Mouse (Mus musculus) heart, adult 2 months (tissue): ENCODE data around the gene Islr.

ENCODE experiments used
- CTCF ChIP-seq: fragments of 200-600 bp; IDR thresholded peaks from 2 replicates; pipeline ENCODE4 v1.8.1; 2022; ENCODE audit warnings: antibody characterized with exemption, mild to moderate bottlenecking, moderate library complexity
- POLR2A ChIP-seq: fragments of 200-500 bp; IDR thresholded peaks from 2 replicates; pipeline ENCODE4 v1.6.1; 2011; ENCODE audit warnings: mild to moderate bottlenecking, low read depth, low read length, control low read depth; ENCODE audit not compliant: insufficient read depth

- TF ChIP-seq POLR2A (no peak), CTCF (no peak)
These were observed 93.3 kb downstream of the Islr start for GRCm38 (mm10) chr9:58110787-58111186.
